Mouse (Mus musculus) olfactory bulb, adult 2 months (tissue): ENCODE data around the gene Nr1i2.

Experiments
- CTCF ChIP-seq: fragments of 200-500 bp; IDR thresholded peaks from 2 replicates; pipeline ENCODE4 v1.5.1; 2012; ENCODE audit warnings: low read depth, mild to moderate bottlenecking, low read length, moderate library complexity; ENCODE audit not compliant: insufficient read depth
- POLR2A ChIP-seq: fragments of 200-500 bp; IDR thresholded peaks from 2 replicates; pipeline ENCODE4 v1.6.1; 2012; ENCODE audit warnings: mild to moderate bottlenecking, low read depth, low read length, moderate library complexity; ENCODE audit not compliant: insufficient read depth

GRCm38 (mm10) chr16:38285801-38286200, 8.8 kb downstream of the Nr1i2 start:
- TF ChIP-seq CTCF (no peak), POLR2A (no peak)
